Mouse (Mus musculus) olfactory bulb, adult 2 months (tissue): ENCODE data around the gene Spock1.

Experiments used
- CTCF ChIP-seq: fragments of 200-500 bp; IDR thresholded peaks from 2 replicates; pipeline ENCODE4 v1.5.1; 2012; ENCODE audit warnings: low read depth, mild to moderate bottlenecking, low read length, moderate library complexity; ENCODE audit not compliant: insufficient read depth
- POLR2A ChIP-seq: fragments of 200-500 bp; IDR thresholded peaks from 2 replicates; pipeline ENCODE4 v1.6.1; 2012; ENCODE audit warnings: mild to moderate bottlenecking, low read depth, low read length, moderate library complexity; ENCODE audit not compliant: insufficient read depth

GRCm38 (mm10) chr13:57830091-57830490 is 78.0 kb downstream of the Spock1 start:
- TF ChIP-seq CTCF: no peak
- no peak for TF ChIP-seq POLR2A
